Mouse (Mus musculus) megakaryocyte-erythroid progenitor cell, adult 5-6 weeks (primary cell): ENCODE measurements around the gene Col4a3. TPM values are rescaled to one million over a fixed set of nuclear protein-coding genes. Genes with fewer than 3 reads are reported as not detected.

Experiments used
- ATAC-seq: replicated peaks from 2 replicates; pipeline ENCODE4 v1.8.0; 2016; ENCODE audit warnings: mild to moderate bottlenecking, inconsistent platforms; ENCODE audit not compliant: severe bottlenecking, poor library complexity, low FRiP score, low TSS enrichment
- total RNA-seq, 2 experiments: library from RNA; stranded (forward) in 1 of 2; stranded (reverse) in 1 of 2; fragments of 200-1000, 215-1000 nt in 1 of 2; fragments of >200 nt in 1 of 2; fragmentation: Nextera tagmentation in 1 of 2; gene quantifications; 2 replicates each; pipeline ENCODE4 v1.2.3; 2014 to 2017

Gene Col4a3
- total RNA-seq, 2 experiments from 2014 or later, result not detected

GRCm38 (mm10) chr1:82603198-82603950, 16.7 kb downstream of the Col4a3 start:
- no peak for ATAC-seq

DNA sequence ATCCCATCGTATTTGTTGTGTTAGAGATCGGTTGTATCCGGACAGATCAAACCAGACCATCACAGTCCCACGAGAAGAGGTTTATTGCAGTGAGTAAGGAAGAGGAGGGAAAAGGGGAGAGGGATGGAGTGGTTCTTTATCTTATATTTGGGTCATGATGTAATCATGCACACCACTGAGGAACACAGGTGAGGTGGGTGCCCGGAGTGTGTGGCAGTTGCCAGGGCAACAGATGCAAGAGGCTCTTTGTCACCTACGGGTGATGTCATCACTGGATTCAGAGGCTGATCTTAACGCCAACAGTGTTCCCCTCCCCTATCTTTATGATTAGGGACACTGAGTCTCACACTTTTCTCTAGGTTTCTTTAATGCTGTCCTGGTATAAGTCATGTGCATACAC, 18.6 kb downstream of the Col4a3 start:
- ATAC-seq, result no peak

DNA sequence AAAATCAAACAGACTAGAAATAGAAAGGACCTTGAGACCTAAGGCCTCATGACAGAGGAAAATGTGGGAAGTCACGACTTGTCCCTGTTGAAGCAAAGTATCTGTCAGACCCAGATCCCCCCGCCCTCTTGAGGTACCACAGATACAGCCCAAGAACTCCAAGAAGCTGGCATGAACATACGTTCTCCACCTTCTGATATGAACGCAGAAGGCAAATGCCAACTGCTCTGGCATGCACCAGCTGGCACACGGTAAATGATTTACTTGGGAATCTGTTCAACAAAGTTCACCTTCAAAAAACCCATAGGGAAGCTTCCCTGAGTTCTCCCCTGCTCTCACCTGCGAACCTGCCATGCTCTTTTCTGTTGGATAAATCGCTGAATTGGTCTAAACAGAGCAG, 19.1 kb downstream of the Col4a3 start:
- no peak for ATAC-seq

- no peak for ATAC-seq
These were observed 22.0 kb downstream of the Col4a3 start for GRCm38 (mm10) chr1:82608646-82609262.

DNA sequence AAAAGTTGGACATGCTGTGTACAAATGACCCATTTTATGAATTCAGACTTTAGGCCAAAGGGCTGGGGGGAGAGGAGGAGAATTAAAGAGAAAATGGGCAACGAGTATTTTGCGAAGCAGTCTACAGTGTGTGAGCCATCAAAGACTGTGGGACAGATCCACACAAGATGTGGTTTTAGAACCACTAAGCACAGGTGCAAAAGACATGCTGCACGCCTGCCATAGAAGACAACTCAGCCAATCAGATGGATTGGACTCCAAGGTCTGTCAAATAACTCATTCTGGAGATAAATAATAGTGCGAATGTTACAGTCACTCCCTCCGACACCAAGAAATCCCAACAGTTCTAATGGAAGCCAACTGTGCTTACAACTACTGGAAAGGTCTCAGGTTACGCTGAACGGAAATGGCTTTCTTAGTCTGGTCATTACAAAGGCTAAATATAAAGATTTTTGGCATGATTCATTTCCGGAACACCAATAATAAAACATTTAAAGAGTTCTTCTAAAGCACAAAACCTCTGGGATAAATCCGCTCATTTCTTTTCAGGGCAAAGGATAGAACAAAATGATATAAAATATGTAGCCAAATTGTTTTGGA, 25.4 kb downstream of the Col4a3 start:
- ATAC-seq, result no peak

DNA sequence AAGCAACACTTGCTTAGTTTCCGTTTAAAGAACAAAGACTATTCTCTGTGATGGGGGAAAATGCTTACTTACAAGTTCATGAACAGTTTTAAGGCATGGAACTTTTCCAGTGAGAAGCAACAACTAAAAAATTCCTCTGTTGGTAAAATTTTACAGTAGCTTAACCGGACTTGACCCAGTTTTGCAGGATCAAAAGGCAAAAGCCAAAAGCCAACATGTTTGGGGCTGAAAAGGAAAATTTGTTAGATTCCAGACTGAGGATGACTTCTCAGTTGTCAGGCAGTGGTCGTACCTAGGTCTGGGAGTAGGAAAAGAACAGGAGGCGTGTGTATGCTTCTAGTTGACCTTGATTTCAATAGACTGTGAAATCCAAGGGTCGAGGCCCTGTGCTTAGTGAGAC, 31.3 kb downstream of the Col4a3 start:
- ATAC-seq, result no peak

DNA sequence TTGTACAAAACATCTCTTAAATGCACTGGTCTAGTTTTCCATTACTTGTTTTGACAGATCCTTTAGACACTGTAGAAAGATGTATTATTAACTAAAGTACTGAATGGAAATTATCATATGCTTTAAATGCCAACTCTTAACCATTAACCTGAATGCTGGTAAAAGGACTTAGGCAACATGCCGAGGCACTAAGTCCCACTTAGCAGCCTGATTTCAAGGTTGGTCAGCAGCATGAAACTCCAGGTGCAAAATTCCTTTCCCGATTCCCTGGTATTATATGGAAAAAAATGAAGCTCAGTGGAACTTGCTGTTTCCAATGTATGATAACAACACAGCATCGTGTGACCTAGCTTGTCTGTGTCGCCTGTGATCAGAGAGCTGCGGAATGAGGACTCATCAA, 31.9 kb downstream of the Col4a3 start:
- ATAC-seq, result no peak

- ATAC-seq, result no peak
These were observed 33.3 kb downstream of the Col4a3 start for GRCm38 (mm10) chr1:82619981-82620380.

DNA sequence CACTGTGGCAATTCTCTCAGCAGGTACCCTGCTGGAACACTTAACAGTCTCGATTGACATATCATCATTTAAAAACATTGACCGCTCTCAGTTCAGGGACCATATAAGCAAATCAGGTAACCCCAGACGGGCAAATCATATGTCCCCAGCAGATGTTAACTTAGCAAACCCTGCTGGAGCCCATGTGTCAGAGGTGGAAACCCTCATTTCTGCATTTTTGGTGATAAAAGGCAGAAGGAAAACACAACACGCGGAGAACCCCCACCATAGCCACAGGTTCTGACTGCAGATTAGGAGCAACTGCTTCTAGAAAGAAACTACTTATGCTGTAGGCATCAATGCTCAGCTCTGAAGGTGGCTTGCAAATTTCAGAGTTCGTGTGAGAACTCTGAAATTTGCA, 38.2 kb downstream of the Col4a3 start:
- ATAC-seq, result peak; percentile 47; the same call in 1 of the 2 replicates

DNA sequence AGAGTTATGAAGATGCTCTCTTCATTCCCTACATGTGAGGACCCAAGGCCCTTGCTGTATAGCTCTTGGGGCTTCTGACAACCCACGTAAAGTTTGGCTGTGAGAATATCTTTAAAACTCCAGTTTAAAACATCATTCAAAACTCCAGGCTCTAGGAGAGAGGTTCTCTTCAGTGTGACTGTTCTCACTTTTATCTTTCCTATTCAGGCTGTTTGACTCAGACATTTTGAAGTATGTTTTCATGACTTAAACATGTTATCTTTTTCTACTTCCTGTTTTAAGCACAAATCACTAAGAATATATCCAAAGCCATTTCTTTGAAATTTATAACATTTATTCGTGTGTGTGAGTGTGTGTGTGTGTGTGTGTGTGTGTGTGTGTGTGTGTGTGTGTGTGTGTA, 38.8 kb downstream of the Col4a3 start:
- no peak for ATAC-seq

GRCm38 (mm10) chr1:82627652-82628051, 40.9 kb downstream of the Col4a3 start:
- ATAC-seq, result no peak

DNA sequence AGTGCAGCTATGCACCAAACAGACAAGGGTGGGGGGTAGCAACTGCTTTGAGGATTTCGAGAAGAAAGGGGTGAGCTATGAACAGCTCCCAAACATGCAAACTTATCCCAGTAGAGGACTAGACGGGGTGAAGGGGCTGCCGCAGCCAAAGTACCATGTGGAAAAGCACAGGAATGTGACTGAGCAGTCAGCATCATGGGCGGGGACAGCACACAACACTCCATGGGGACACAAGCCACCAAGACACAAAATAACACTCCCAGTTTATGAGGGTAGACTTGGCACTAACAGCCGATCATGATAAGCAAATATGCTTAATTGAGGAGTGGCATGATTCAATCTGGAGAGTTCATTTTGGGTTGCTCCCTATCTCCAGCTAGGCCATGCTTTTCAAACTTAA, 42.8 kb downstream of the Col4a3 start:
- ATAC-seq, result no peak

DNA sequence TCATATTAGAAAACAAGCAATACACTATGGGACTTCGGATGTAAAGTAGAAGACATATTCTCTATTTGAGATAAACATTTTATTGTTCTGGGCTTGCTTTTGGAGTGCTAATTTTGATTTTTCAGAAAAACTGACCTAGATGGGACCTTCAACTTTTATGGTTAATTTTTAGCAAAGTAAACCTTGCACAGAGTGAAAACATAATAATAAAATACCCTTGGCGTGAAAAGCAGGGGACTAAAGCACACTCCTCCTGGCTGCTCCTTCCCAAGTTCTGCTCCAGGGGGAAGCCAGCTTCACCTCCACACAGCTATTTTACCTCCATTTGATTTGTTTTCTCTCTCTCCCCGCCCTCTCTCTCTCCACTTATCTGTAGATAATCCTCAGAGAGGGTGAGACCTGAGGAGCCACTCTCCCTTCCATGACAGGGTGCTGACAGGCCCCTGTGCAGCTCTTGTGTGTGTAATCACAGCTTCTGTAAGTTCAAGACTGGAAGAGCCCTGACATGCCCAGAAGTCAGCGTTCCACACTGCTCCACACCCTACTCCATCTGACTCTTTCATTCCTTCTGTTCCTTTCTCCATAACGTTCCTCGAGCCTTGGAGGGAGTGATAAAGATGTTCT, 44.6 kb downstream of the Col4a3 start:
- ATAC-seq, result no peak

DNA sequence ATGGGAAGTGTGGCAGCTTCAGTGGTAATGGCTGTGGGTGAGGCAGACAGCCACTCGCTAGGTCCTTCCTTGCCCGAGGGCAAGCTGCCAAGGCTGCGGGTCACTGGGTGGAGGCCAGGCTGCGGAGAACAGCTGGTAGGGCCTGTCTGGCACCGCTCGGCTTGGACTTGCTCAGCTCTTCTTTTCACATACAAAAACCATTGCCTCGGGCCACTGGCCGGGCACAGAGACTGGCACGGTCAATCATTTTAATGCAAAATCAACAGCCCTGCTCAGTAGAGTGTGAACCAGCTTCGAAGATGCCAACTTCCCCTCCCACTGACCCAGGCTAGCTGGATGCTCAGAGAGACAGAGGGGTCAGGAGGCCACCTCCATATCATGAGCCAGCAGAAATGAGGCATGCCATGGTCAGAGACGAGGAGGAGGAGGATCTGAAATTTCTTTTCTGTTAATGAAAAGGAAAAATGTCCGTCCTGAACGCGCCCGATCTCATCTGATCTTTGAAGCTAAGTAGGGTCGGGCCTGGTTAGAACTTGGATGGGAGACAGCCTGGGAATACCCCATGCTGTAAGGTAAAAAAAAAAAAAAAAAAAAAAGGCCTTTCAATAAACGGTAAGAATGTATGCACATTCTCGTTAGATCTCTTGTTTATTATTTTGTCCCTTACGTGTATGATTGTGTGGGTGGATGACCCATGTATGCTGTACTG, 48.0 kb downstream of the Col4a3 start:
- ATAC-seq, result no peak

DNA sequence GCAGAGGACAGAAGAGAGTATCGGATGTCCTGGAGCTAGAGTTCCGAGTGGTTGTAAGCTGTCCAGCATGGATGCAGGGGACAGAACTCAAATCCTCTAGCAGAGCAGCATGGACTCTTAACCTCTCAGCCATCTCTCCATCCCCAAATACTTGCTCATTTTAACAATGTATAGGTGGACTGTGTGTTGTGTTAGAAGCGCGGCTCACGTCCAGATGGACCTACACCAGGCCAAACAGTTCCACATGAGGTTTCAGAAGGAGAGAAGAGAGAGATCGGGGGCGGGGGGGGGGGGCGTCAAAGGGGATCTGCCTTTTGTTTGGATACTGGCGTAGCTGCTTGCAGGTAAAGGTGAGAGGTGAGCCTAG, 48.5 kb downstream of the Col4a3 start:
- no peak for ATAC-seq

- ATAC-seq, result no peak
These were observed 49.6 kb downstream of the Col4a3 start for GRCm38 (mm10) chr1:82636321-82636720.

DNA sequence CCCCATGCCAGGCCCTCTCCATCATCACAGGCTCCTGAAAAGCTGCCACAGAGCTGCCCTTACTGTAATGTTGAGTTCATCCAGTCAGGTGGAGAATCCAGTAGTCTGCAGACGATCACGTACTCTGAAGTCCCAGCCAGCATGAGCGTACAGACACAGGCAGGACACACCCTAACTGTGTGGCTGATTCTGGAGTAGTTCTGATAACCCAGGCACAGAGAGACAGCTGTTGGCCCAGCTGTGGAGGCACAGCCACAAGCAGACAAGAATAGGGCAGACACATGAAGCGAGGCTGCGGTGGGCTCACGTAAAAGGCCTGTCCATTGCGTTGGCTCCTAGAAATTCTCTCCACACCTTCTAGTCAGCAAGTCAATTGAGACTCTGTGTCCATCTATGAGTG, 50.7 kb downstream of the Col4a3 start:
- peak; percentile 96 for ATAC-seq

DNA sequence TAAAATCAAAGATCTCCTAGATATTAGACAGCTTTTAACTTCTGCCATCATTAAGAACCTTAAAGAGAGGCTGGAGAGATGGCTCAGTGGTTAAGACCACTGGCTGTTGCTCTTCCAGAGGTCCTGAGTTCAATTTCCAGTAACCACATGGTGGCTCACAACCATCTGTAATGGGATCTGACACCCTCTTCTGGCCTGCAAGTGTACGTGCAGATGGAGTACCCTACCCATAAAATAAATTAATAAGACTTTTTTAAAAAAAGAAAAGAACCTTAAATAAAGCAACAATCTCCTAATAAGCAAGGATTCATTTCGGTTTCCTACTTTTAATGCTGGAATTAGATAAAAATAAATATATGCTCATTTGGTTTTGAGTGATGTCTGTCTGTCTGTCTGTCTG, 51.7 kb downstream of the Col4a3 start:
- ATAC-seq, result no peak

DNA sequence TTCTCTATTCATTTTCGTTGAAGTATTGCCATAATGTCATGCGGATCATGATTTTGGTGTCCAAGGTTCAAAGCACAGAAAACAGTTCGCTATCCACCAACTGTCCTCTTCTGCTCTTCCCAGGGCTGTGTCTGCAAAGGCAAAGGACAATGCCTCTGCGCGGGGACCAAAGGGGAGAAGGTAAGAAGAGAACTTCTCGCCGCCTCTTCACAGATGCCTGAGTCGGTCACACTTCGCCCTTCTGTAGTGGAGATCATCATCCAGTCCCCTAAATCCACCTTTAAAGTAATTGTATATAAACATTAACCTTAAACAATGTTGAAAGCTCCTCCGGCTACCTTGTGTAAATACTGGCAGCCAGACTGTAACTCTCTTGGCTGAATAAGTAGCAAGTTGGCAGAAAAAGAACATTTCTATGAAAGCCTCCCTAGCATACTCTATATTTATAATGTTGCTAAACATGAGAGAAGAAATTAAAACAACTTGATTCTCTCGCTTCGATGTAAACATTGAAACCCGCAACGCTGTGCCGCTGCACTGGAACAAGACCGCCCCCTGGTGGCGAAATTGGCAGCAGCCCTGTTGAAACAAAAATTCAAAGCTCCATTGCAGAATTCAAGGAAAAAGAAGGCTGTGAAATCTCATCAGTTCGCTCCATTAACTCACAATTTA, 54.7 kb downstream of the Col4a3 start:
- 0 out of 2 replicates have a peak, but pooled peaks have one; percentile 55 for ATAC-seq
